Mouse (Mus musculus) left cerebral cortex, postnatal 4 days (tissue): ENCODE data around the gene Oaz1. TPM values are rescaled to one million over a fixed set of nuclear protein-coding genes. Genes with fewer than 3 reads are reported as not detected.

Source experiments
- DNase-seq: peaks from one replicate; pipeline ENCODE4 v3.0.0-alpha.2; 2022
- intact Hi-C: fragments of 180-260 bp; cut with DNase I; formaldehyde crosslinking; loops from one replicate; pipeline ENCODE4 v1.15.1; 2025
- total RNA-seq, 2 experiments: library from RNA; stranded (reverse); gene quantifications; 2 replicates each; pipeline ENCODE4 v1.2.3; 2021

Oaz1 gene
- total RNA-seq, 2 experiments from 2014 or later, result 393 to 396 TPM

DNA sequence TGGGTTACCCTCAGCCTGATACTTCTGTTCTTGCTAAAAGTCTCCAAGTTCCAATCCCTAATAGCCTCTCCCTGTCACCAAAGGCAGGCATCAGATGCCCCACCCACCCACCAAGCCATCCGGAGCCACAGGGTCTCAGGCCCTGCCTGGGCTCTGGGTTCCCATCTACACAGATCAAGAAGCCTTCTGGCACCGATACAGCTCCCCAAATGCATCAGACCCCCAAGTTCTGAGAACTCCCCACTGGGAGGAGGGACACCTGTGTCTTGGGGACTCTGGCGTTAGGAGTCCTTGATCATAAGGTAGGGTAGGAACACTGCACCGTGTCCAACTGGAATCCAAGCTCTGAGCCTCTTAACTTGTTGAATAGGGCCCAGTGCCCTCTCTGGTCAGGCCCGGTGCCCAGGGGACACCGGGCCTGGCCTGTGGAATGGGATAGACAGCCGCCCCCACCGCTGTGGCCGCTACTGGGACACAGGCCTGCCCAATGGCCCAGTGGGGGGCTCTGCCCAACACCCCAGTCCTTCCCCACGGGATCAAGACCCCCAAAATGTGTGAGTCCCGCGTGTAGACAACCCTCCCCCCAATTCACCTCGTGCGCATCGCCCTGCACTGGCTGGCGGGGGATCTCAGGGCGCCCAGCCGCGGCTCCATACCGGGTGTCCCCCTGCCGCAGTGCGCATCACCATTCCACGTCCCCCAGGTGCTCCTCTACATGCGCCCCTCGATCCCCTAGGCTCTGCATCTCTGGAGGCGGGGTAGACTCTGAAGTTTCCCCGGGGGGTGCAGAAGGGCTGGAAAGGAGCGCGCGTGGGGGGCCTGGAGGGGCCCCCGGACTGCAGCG lies 16.9 kb downstream of the Oaz1 start:
- DNase-seq, result no peak
- intact Hi-C loops, result no loop called here

DNA sequence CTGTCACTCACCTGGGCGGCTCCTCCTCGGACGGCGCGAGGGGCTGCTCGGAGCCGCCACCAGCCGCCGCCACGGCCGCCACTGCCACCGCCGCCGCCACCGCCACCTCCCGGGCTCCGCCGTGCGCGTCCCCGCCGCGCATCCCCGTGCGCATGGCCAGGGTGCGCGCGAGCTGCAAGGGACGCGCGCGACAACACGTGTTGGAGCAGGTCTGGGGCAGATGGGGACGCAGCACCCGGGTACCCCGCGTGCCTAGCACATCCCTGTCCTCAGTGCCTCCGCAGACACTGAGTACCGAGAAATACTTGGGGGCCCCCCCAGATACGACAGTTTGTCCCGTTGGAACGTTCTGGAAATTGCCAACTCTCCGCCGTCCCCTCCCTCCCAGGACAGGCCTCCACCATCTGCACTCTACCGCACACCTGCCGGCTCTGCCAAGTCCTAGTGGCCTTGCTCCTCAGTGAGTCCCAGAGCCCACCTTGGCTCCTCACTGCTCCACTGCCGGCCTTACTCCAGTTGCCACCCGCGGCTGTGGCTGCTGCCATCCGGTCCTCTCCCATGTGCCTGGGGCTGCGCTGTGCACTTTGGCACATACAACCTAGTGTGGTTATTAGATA lies 17.6 kb downstream of the Oaz1 start, which contains the start of gene Lingo3:
Gene Lingo3 (minus strand): TSS at position 109 of the 617 bp plus-strand sequence.
- intact Hi-C loops, result no loop called here
- peak; percentile 58 for DNase-seq

DNA sequence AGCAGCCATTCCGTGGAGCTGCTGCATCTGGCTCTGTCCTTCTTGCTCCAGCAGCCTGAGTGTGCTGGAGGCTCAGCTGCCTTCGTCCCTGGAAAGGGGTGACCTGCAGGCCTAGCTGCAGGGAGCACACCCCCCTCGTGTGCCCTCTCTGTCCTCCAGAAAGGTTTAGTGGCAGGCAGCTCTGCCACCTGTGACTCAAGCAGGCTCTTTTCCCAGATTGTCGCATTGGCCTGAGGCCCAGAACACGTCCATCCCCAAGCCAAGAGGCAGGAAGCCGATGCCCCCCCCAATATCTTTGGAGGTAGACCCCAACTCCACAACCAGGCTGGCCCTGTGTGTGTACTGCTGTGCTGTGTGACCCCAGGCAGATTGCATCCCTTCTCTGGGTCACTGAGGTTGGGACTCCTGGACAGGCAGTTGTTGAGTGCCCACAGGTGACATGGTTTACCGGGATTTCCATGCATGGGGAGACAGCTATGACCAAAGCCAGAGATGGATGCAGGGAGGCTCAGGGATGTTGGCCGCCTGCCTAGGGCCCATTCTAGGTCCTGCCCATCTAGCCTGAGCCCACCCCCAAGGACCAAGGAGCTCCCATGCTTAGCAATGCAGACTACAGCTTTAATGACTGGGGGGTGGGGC lies 18.7 kb downstream of the Oaz1 start:
- intact Hi-C loops, result no loop called here
- DNase-seq, result peak; percentile 72

DNA sequence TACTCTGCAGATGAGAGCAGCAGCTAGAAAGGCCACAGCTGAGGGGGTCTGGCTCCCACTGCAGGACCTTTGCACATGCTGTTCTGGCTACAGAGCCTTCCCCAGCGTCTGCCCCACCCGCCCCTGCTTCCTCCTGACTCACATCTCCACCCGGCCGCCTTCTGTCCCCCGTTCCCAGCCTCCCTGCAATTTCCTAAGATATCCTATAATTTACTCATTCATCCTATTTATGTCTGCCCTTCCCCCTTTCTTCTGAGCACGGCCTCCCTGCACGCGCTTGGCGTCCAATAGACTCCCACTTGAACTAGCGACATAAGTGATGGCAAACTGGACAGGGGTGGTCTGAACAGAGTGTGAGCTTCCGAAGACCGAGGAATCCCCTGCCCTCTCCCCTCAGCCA lies 19.3 kb downstream of the Oaz1 start:
- intact Hi-C loops, result no loop called here
- DNase-seq, result no peak

DNA sequence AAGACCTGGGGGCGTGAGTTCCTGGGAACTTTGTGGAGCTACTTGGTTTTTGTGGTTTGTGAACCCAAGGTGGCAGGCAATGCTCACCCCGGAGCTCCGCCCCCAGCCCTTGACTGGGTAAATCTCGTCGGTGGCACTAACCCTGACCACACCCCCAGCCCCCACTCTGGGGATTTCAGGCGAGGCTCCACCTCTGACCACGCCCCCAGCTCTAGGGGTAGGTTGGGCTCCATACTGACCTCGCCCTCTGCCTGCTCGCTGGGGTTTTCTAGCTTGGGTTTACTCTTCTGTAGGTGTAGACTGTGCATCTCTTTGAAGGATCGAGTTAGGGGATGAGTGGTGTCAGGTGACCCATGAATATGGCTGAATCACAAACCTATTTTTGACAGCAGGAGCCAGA lies 22.1 kb downstream of the Oaz1 start:
- intact Hi-C loops, result no loop called here
- no peak for DNase-seq

DNA sequence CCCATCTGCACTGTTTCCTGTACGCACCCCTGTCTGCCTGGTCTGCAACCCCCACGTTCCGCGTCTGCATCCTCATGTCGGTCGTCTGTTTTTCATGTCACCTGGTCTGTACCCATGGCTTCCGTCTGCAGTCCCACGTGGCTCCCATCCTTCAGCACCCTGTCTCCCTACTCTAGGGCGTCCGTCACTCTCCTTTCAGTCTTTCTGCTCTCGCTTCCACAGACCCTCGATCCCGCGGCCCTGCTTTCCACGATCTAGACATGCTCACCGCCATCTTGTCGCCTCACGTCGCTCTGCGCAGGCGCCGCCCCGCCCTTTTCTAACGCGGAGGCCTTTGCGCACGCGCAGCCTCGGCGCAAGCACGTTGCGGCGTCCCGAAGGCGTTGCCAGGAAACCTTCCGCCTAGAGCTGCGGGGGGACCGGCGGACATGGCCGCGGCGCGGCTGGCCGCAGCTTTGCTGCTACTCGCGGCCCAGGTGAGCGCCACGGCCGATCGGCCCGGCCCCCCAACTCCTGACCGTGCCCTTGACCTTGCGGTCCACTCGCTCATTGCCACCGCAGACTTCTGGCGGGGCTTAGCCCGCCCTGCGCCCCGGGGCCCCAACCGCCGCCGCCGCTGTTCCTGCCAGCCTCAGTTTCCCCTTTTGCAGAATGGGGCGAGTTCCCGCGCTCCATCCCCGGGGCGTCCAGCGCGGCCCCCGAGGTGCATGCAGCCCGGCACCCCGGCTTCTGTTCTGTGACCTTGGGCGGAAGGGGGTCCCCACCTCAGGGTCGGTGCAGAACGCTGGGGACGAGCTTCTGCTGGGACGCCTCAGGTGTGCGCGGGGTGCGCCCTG lies 28.7 kb downstream of the Oaz1 start, which contains the start of the genes Lsm7 and Sppl2b:
Gene Lsm7 (minus strand): TSS at position 297 of the 836 bp plus-strand sequence.
Gene Sppl2b (plus strand): TSS at position 363 of the 836 bp plus-strand sequence.
- DNase-seq, result peak; percentile 98
- intact Hi-C loops, result no loop called here

DNA sequence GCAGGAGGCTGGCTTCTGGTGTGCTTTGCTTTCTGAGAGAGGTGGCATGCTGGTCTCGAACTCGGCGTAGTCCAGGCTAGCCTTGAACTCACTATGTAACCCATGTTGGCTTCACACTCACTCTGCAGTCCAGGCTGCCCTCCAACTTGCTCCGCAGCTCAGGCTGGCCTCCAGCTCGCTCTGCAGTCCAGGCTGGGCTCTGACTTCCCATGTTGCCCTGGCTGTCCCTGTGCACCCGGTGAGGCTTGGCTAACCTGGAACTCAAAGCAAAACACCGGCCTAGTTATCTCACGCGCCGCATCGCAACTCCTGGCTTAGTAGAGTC lies 29.3 kb downstream of the Oaz1 start:
- intact Hi-C loops, result no loop called here

DNA sequence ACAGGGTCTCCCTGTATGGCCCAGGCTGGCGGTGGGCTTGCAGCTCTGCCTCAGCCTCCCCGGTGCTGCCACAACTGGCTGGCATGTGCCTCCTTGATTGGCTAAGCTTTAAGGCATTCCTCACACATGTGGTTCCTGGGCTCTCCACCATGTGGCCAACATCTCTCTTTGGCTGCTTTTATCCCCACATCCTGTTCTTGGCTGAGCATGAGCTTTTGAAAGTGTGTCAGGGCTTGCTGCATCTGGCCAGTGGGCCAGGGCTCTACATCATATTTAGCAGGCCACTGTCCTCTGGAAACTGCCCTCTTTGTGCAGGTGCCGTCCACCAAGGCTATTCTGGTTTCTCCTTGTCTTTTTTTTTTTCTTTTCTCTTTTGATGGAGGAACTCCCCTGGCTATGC lies 29.8 kb downstream of the Oaz1 start:
- DNase-seq, result no peak
- intact Hi-C loops, result no loop called here

More for the DNA sequence above, 29.3 kb downstream of the Oaz1 start:
- DNase-seq, result no peak

DNA sequence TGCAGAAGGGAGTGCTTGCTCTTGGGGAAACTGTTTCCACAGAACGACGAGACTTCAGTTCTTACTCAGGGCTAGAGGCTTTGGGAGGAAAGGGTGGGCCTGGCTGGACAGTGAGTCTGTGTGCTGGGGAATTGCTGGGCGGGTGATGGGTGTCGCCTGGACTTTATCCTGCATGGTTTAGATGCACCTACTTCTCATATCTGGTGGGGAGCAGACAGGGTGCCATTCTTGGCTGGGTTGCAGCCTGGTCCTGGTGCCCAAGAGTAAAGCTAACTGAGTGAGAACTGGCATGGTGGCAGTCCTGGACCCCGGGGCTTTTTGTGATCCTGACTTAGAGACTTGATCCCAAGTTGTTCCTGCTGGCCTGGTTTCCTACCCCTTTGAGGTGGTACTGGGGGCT lies 30.5 kb downstream of the Oaz1 start:
- no peak for DNase-seq
- intact Hi-C loops, result no loop called here

DNA sequence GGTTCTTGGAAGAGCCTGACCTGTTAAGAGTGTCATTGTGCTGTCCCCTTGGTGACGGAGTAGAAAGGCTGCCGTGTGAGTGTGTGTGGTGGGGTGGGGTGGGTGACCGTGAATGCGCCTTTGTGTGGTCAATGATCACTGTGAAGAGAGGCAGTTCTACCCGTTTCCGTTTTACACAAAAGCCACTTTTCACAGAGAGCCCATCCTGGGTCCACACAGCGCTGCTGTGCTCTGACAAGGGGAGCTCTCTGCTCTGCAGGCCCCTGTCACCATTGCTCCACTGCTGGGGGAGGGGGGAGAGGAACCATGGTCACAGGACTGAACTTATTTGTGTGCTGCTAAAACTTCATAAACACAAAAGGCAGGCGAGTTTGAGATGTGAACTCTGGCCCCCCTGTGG lies 30.9 kb downstream of the Oaz1 start:
- intact Hi-C loops, result no loop called here
- no peak for DNase-seq

DNA sequence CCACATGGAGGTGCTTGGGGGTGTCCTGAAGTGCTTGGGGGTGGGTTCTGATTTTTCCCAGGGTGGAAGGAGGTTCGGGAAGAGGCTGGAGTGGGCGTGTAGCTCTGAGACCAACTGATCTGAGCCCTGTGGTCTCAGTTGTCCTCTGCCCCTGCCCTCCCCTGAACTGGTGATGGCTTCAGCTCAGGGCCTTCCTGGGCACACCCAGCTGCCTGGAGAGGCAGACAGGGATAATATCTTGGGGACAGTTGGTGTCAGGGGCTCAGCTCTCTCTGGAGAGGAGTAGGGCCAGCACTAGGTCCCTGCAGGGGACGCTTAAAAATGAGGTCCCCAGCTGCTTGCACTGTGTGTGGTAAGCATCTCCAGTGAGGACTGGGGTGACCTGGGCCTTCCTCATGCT lies 31.4 kb downstream of the Oaz1 start:
- DNase-seq, result no peak
- intact Hi-C loops, result no loop called here

DNA sequence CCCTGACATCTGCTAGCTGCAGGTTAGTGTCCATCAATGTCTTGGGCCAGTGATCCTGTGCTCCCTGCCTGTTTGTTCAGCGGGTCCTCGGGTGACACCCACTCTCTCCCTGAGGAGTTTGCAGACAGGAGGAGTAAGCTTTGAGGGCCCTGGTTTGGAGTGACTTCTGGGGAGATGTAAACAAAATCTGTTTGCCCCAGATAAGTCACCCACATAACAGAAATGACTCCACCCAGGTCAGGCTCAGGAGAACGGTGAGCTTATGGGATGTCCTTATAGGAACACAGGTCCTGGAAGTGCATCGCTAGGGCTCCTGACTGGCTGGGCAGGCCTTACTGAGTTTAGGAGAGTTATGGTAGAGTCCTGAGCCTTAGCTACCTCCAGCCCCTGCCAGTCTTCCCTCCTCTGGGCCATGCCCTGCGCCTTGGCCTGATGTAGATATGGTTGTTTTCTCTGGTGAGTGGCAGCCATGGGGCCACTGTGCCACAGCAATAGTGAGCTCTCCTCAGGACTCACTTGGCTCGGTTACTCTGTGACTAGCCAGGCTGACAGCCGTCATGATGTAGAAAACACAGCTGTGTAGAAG lies 32.0 kb downstream of the Oaz1 start:
- DNase-seq, result no peak

DNA sequence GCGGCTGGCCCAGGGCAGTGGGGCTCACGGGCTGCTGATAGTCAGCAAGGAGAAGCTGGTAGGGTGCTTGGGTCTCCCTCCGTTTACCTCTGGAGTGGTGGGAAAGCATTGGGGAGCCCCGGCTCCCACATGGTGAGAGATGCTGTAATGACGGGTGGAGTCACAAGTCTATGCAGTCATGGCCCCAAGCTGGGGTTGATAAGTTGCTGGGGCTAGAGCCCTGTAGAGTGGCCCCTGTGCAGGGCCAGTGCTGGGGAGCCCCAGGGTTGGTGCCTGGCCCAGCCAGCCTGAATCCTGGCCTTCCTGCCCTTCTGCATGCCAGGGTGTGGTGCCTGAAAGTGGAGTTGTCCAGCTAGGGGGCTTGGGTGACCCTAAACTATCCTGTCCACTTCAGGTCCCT lies 35.8 kb downstream of the Oaz1 start:
- no peak for DNase-seq
- intact Hi-C loops, result no loop called here

More for the DNA sequence above, 32.0 kb downstream of the Oaz1 start:
- intact Hi-C loops, result no loop called here

DNA sequence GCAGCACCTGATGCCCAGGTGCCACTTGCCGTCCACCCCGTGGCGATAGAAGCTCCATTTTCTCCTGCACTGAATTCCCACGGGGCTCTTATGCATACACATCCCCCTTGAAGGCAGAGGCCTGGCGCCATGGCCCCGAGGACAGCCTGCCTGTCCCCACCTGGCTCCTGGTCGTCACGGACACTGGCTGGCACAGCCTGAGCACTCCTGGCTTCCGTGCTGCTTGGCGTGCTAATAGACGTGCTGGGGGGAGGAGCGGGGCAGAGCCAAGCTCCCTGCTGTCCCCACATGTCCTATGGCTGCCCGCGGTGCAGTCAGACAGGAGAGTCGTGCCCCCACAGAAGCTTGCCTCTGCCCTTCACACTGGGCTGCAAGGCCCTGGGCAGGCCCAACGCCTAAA lies 38.0 kb downstream of the Oaz1 start:
- peak; percentile 67 for DNase-seq
- intact Hi-C loops, result no loop called here

DNA sequence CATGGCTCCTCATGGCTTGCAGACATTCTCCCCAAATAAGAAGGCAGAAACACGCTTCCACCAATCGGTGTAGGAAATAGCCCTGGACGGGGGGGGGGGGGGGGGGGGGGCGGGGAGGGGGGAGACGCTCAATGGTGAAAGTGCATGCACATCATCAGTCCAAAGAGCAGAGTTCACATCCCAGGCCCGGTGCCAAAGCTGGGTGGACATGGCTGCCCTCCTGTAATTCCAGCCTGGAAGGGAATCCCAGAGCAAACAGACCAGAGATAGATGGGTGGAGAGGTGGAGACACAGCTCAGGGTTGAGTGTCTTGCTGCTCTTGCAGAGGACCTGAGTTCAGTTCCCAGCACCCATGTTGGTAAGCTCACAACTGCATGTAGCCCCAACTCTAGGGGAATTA lies 44.5 kb downstream of the Oaz1 start:
- intact Hi-C loops, result no loop called here
- DNase-seq, result no peak

DNA sequence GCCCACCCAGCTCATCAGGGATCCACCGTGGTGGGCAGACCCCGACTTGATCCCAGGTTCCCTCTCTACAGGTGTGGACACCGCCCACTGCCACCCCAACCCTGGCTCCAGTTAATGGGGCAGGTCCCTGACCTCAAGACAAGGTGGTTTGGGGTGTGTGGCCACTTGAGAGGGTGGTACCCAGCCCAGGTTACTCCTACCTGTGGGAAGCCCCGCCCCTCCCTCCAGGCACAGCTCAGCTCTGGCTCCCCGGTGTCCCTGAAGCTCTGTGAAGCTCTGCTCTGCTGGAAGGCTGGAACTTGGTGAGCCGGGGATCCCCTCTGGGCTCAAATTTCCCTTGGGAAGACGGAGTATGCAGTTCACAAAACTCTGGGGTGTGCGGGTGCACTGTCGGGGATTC lies 45.1 kb downstream of the Oaz1 start, which contains the start of gene Tmprss9:
Gene Tmprss9 (plus strand): TSS at position 268 of the 400 bp plus-strand sequence.
- DNase-seq, result no peak
- intact Hi-C loops, result no loop called here

DNA sequence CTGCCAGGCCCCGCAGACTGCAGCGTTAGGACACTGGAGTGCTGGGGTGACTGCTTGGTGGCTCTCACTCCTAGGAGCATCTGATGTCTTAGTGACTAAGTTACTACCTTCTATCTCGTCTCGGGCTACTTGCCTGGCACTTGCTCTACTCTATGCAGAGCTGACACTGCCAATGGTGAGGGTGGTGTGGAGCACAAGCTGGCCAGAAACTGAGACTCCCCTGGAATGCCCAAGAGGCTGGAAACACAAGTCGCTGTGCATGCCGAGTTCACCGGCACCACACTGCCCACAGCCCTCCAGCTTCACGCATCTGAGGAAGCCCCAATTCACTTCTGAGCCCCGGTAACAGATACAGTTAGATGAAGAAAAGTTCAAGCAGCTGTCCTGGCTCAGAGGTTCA lies 47.6 kb downstream of the Oaz1 start:
- DNase-seq, result no peak
- intact Hi-C loops, result no loop called here

DNA sequence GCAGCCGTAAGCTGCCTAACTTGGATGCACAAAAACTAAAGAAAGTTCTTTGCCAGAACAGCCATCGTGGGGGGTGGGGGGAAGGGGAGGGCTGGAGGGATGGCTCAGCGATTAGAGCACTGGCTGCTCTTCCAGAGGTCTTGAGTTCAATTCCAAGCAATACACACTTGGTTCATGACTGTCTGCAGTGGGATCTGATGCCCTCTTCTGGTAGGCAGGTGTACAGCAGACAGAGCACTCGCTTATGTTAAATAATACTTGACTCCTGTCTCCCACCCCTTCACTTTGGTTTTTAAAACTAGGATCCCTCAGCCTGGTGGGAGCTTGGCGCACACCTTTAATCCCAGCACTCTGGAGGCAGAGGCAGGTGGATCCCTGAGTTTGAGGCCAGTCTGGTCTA lies 49.6 kb downstream of the Oaz1 start:
- peak; percentile 64 for DNase-seq
- intact Hi-C loops, result no loop called here

DNA sequence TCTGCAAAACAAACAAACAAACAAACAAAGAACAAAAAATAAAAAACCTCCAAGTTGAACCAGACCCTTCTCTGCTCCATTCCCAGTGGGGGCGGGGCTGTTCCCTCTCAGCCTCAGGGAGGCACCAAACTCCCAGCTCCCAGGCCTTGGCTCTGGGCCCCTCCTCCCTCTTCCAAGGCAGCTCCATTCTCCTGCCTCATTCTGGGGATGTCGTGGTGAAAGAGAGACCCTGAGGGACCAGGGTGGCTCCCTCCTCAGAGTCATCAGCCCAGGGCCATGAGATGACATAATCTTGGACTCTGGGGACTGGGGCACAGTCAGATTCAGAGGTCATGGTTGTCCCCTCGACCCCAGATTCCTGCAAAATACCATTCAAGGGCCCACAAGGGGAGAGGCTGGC lies 50.1 kb downstream of the Oaz1 start:
- no peak for DNase-seq
- intact Hi-C loops, result no loop called here
